Mouse (Mus musculus) stomach, postnatal 0 days (tissue): ENCODE data around the gene Tmem159. TPM values are rescaled to one million over a fixed set of nuclear protein-coding genes. Genes with fewer than 3 reads are reported as not detected.

Source experiments
- ATAC-seq: fragments of 200-750 bp; cut with Nextera tagmentation; 2 replicates; pipeline ENCODE4 v1.8.0; 2017; ENCODE audit not compliant: low FRiP score, low TSS enrichment
- DNase-seq: peaks from one replicate; pipeline ENCODE4 v3.0.0-alpha.2; 2016; ENCODE audit warnings: low spot score
- H3K27ac ChIP-seq: fragments of 300-500 bp; sonication (generic); replicated peaks from 2 replicates; pipeline ENCODE4 v1.5.1; 2014; ENCODE audit warnings: mild to moderate bottlenecking, control low read depth
- H3K27me3 ChIP-seq: fragments of 300-500 bp; sonication (generic); 2 replicates; pipeline ENCODE4 v1.6.1; 2014; ENCODE audit warnings: low read length; ENCODE audit not compliant: control insufficient read depth, insufficient read depth
- H3K36me3 ChIP-seq: fragments of 300-500 bp; sonication (generic); 2 replicates; pipeline ENCODE4 v1.6.1; 2014; ENCODE audit warnings: low read length, mixed read lengths; ENCODE audit not compliant: control insufficient read depth, insufficient read depth
- H3K4me1 ChIP-seq: fragments of 300-500 bp; sonication (generic); replicated peaks from 2 replicates; pipeline ENCODE4 v1.6.1; 2014; ENCODE audit warnings: antibody characterized with exemption; ENCODE audit not compliant: control insufficient read depth, insufficient read depth
- H3K4me2 ChIP-seq: fragments of 300-500 bp; sonication (generic); replicated peaks from 2 replicates; pipeline ENCODE4 v1.6.1; 2014; ENCODE audit warnings: low read depth, mild to moderate bottlenecking, control low read depth, moderate library complexity
- H3K4me3 ChIP-seq: fragments of 300-500 bp; sonication (generic); 2 replicates; pipeline ENCODE4 v1.5.1; 2014; ENCODE audit warnings: low read depth, low read length, control low read depth
- H3K9ac ChIP-seq: fragments of 300-500 bp; sonication (generic); 2 replicates; pipeline ENCODE4 v1.6.1; 2014; ENCODE audit warnings: mild to moderate bottlenecking, low read length, control low read depth, mixed read lengths
- H3K9me3 ChIP-seq: fragments of 300-500 bp; sonication (generic); 2 replicates; pipeline ENCODE4 v1.6.1; 2016; ENCODE audit warnings: low read length; ENCODE audit not compliant: control insufficient read depth
- CTCF ChIP-seq: IDR thresholded peaks from 2 replicates; pipeline ENCODE4 v1.5.1; 2016; ENCODE audit warnings: antibody characterized with exemption, low read depth, mild to moderate bottlenecking, moderate library complexity
- EP300 ChIP-seq: optimal IDR thresholded peaks from 2 replicates; pipeline ENCODE3; 2016; ENCODE audit warnings: antibody characterized with exemption
- WGBS: fragments of 180-500 bp; shearing (Covaris S2); extraction: QIAGEN DNeasy Blood & Tissue Kit; methylation state at CpG from one replicate; pipeline ENCODE4 v1.1.7; 2014; 5-methylcytosine and 5-hydroxymethylcytosine counted together
- polyA plus RNA-seq: library from polyadenylated mRNA; unstranded; fragments of >200 nt; fragmentation: Nextera tagmentation; extraction: Ambion mirVana; gene quantifications from 2 replicates; pipeline ENCODE4 v1.2.1, GENCODE M21; 2015

Gene Tmem159
- polyA plus RNA-seq, 1 experiment from 2014 or later: 31.9 TPM

DNA sequence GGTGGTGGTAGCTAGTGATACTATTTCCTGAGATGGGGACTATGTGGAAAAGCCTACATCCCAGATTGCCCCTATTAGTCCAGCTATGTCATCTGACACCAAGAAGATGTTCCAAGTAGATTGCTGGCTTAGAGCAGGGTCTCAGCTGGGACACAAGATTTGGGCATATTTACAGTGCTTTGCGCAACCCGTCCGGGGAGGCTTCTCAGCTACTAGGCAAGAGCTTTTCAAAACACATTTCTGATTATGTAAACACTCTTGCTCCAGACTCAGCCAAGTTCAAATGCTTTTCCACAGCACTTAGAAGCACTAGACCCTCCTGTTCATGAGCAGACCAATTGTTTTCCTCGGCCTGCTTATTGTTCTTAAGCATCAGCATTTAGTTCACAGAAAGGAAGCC, 21.6 kb downstream of the Tmem159 start:
- peak; percentile 50; the same call in 1 of the 2 replicates for ATAC-seq
- TF ChIP-seq CTCF (no peak), EP300 (no peak)
- no peaks in the 10 kb centered on the region for H3K27me3 ChIP-seq
- H3K9me3 ChIP-seq: no peaks in the 10 kb centered on the region
- no peak for DNase-seq
- no peaks in the 10 kb centered on the region for H3K4me1 ChIP-seq
- no peak overlapping the region for H3K4me3 ChIP-seq
- no peak overlapping the region for H3K9ac ChIP-seq
- H3K27ac ChIP-seq: no peak overlapping the region
- H3K4me2 ChIP-seq: no peak overlapping the region
- no peaks in the 10 kb centered on the region for H3K36me3 ChIP-seq
- 39% methylated on average over 4 of the region's 4 CpGs for WGBS

DNA sequence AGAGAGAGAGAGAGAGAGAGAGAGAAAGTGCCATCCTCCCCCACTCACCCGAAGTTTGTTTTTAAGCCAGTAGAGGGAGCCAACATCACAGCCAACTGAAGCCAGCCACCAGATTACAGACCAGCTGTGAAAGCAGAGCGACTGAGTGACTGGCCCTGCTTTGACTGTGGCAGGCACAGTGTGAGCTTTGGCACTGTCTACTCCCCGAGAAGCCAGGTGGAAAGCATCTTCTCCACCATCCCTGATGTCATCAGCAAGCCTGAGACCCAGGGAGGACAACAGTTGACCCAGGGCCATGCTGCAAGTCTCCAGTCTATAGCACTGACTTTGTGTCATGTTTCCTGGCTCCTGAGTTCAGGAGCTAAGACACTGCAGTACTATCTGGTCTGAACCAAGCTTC, 22.7 kb downstream of the Tmem159 start:
- H3K9me3 ChIP-seq: no peaks in the 10 kb centered on the region
- H3K36me3 ChIP-seq: no peaks in the 10 kb centered on the region
- H3K9ac ChIP-seq: no peak overlapping the region
- H3K4me2 ChIP-seq: no peak overlapping the region
- DNase-seq (peak; percentile 69), ATAC-seq (peak; percentile 83)
- no peaks in the 10 kb centered on the region for H3K4me1 ChIP-seq
- H3K27me3 ChIP-seq: no peaks in the 10 kb centered on the region
- H3K27ac ChIP-seq: no peak overlapping the region
- no peak overlapping the region for H3K4me3 ChIP-seq
- TF ChIP-seq EP300: no peak
- peak; percentile 95 for TF ChIP-seq CTCF
- 0% methylated on average over 3 of the region's 3 CpGs for WGBS

DNA sequence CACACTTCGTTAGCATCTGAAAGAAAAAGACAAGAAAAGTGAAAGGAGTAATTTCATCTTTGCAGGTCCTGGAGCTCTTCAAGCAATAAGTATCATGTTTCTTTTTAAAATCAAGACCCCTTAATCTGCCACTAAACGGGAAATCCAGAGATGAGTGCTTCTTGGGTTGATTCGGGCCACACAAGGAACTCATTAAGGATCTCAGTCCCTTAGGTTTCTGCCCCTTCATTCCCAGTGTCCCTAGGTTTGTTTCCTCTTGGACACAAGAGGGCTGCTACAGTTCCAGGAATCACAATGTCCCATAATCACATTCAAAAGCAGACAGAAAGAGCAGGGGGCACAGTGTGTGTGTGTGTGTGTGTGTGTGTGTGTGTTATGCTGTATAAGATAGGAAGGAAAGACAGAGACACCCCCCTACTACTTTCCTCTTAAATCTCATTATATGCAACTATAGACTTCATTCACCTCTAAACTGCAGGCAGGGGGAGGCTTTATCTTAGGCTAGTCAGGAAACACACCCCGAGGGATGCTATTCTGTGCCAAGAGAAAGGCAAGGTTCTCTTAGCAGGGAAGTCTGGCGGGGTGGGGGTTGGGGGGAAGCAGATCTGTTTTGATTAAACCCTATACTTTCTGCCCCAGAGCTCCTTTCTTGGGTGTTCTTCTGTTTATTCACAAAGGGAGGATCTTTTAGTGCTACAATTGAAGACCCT, 25.0 kb downstream of the Tmem159 start:
- no peaks in the 10 kb centered on the region for H3K4me1 ChIP-seq
- no peak overlapping the region for H3K9ac ChIP-seq
- DNase-seq: no peak
- no peak for TF ChIP-seq CTCF
- no peak for TF ChIP-seq EP300
- H3K9me3 ChIP-seq: no peaks in the 10 kb centered on the region
- ATAC-seq: no peak
- H3K4me3 ChIP-seq: no peak overlapping the region
- no peak overlapping the region for H3K27ac ChIP-seq
- no peaks in the 10 kb centered on the region for H3K36me3 ChIP-seq
- H3K4me2 ChIP-seq: no peak overlapping the region
- H3K27me3 ChIP-seq: no peaks in the 10 kb centered on the region
- WGBS: 40% methylated on average over 5 of the region's 5 CpGs

DNA sequence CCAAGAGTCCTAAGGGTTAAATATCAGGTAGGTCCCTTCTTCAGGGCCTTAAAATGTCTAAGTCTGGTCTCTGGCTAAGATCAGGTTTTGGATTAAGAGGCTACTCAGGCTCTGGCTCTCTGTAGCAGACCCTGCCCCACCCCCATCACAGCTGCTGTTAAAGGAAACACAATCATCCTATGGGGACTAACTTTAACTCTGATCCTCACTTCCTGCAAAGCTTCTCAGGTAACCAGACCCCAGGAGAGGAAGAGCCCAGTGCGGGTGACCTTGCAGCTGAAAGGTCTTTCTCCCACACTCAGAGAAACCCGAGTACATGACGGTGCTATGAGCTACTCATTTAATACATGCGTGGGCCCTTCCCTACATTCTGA, 25.5 kb downstream of the Tmem159 start:
- no peak overlapping the region for H3K9ac ChIP-seq
- no peaks in the 10 kb centered on the region for H3K9me3 ChIP-seq
- H3K27me3 ChIP-seq: no peaks in the 10 kb centered on the region
- DNase-seq: no peak
- H3K4me3 ChIP-seq: no peak overlapping the region
- no peak overlapping the region for H3K27ac ChIP-seq
- ATAC-seq: no peak
- no peaks in the 10 kb centered on the region for H3K36me3 ChIP-seq
- WGBS: 46% methylated on average over 4 of the region's 4 CpGs
- H3K4me1 ChIP-seq: no peaks in the 10 kb centered on the region
- no peak for TF ChIP-seq CTCF
- no peak for TF ChIP-seq EP300
- no peak overlapping the region for H3K4me2 ChIP-seq

DNA sequence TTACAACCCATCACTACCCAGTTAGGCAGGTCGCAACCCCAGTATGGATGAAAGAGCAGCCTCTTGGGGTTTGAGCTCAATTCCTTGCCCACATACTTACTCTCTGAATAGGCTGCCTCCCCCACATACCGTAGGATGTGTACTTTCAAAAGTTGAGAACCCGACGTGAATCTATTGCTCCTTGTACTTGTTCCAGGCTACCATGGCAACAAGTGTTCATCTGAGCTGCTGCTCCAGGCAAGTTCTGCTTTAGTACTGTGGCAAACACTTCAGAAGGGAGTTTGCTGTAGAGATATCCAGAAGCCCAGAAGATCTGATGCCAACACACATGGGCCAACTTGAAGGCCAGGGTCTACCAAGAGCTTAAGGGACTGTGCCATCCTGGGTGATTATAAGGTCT, 26.8 kb downstream of the Tmem159 start:
- ATAC-seq (no peak), DNase-seq (no peak)
- WGBS: 56% methylated on average over 4 of the region's 4 CpGs

DNA sequence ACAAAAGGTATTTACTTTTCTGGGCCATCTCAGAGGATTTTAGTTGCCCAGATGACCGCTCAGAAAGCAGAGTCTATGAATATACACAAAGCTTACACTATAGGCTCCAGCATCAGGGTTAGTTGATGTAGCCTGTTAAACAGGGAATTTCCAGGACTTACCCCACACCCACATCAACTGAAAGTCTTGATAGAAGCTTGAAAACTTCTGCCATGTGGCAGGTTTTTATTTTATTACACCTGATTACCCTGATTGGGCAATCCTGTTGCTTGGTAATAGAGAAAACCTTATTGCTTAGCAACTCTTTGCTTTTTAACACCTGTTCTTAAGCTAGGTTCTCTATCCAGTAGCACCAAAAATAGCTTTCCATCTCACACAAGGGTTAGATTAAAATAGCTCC, 40.6 kb downstream of the Tmem159 start:
- TF ChIP-seq EP300 (no peak), CTCF (no peak)
- Histone ChIP-seq H3K4me1 (no peaks in the 10 kb centered on the region), H3K36me3 (no peaks in the 10 kb centered on the region), H3K9me3 (no peaks in the 10 kb centered on the region), H3K27me3 (no peaks in the 10 kb centered on the region), H3K4me2 (no peak overlapping the region), H3K4me3 (no peak overlapping the region), H3K27ac (no peak overlapping the region), H3K9ac (no peak overlapping the region)
- 92% methylated on average over 1 of the region's 1 CpGs for WGBS
- ATAC-seq (no peak), DNase-seq (no peak)

More for the DNA sequence above, 26.8 kb downstream of the Tmem159 start:
- no peaks in the 10 kb centered on the region for H3K4me1 ChIP-seq
- TF ChIP-seq EP300: no peak
- no peaks in the 10 kb centered on the region for H3K27me3 ChIP-seq
- H3K4me2 ChIP-seq: no peak overlapping the region
- no peaks in the 10 kb centered on the region for H3K36me3 ChIP-seq
- H3K4me3 ChIP-seq: no peak overlapping the region
- no peak overlapping the region for H3K9ac ChIP-seq
- no peaks in the 10 kb centered on the region for H3K9me3 ChIP-seq
- no peak overlapping the region for H3K27ac ChIP-seq
